Mouse (Mus musculus) c-Kit-negative CD71-positive TER-119-positive erythroid progenitor cells, embryonic 14.5 days (primary cell): ENCODE measurements around the gene Setmar.
"Not testable (repeated sequence)": the region's sequence is repeated elsewhere in the genome, so short reads cannot be mapped to it uniquely, and the experiment has no call there.

Experiments used
- DNase-seq: peaks from one replicate; pipeline ENCODE4 v3.0.0-alpha.2; 2013; ENCODE audit warnings: low read depth, low spot score

Setmar gene

DNA sequence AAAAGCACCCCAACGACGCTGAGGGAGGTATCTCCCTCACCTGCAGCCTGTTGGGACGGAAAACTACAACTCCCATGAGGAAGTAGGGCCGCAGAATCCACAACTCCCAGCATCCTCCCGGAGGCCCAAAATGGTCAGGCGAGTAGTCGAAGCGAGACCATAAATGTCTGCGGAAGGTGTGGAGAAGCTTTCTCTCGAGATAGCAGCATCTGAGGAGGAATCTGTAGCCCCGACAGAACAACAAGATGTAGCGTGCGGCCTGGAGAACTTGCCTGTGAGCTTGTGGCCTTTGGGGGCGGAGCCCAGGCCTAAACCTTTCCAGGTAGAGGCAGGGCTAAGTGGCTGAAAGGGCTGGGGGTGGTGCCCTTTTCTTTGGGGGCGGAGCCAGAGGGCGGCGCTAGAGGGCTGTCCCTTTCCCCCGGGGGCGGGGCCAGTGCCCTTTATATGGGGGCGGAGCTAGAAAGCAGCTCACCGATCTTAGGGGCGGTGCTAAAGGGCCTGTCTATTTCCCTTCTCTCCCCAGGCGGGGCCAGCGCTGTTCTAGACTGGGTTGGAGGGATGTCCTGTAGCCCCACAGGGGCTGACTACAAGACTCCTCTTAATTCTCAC lies at the start of gene Setmar:
TSS of gene Setmar (plus strand) at position 128 of the 609 bp plus-strand sequence.
- DNase-seq, result peak; percentile 78

DNA sequence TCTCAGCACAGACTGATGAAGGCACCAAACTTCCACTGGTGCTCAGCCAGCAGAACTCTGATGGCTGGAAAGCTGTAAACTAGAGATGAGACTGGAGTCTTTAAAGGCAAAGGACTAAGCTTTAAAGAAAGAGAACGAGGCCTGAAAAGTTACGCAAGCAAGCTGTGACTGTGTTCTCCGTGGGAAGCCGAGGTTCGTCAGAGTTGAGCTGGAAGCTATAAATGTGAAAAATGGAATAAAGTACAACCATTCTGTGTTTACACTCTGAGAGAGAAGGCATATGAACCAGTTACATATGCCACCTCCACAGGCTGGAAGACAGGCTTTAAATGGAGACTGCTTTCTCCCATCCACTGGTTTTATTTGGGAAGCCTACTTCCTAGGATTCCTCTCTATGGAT lies 43.2 kb upstream of the Setmar start:
- DNase-seq, result no peak

GRCm38 (mm10) chr6:108055041-108055440 lies 9.8 kb upstream of the Setmar start:
- not testable (repeated sequence) for DNase-seq

DNA sequence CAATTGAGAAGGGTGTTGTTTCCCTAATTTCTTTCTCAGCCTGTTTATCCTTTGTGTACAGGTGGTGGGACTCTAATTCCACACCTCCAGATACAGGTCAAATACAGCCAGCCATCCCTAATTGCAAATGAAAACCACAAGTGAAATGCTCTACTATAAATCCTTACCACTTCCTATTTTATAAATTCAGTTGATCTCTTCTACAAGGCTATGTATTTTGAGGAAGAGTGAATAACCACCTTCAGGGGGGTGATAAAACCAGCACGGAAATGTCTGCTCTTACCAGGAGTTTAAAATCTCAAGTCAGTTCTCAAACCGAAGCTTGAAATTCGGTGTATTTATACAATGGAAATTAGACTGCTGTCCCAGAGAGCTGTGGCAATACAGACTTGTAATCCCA lies 8.9 kb upstream of the Setmar start:
- no peak for DNase-seq

DNA sequence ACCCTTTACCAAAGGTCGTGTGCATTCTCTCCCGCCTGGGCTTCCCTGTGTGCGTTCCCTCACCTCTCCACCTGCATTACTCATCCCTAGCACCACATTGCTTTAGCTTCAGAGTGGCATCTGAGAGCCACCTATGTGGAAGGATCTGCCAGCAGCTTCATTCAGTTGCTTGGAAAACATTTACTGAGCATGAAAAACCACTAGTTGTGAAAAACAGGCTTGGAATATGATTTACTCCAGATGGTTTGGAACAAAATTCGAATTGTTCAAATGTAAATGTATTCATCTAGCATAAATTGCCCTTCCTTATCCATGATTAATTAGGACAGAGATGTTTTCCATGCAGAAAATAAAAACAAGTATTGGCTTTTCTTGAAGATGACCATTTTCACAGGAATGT lies 7.5 kb upstream of the Setmar start:
- DNase-seq, result no peak

- DNase-seq, result no peak
Observed at GRCm38 (mm10) chr6:108058066-108058465, 6.8 kb upstream of the Setmar start.

DNA sequence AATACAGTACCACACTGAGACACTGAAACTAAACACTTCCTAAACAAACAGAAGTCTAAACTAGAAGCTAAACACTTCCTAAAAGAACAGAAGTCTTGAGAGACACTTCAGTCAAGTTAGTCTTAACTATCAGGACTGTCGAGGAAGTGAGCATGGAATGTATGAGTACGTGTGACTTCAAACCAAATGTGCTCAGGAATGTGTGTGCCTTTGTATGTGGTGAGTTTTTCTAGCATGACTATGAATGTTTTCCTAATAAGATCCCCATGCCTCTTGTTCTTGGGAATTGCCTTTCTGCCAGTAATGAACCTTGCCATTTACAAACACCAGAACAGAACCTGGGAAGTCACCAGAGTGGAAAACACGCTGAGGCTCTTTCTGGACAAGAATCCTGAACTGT lies 3.7 kb upstream of the Setmar start:
- DNase-seq, result no peak

DNA sequence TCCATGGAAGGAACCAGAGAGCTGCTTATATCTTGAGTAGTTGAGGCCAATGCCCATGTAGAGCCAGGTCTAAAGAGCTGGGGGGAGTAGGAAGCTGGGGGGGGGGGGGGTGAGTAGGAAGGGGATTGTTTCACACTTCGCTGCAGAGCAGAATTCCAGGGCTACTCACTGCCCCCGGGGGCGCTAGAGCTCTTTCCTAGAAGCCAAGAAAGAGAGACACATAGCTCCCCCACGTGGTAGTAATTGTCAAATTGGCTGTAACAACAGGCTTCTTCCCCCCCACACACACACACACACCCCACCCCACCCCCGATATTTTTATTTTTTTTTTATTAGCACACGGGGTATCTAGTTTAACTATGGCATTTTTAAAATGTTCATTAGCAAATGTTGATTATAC lies 738 bp downstream of the Setmar start:
- DNase-seq, result peak; percentile 15

GRCm38 (mm10) chr6:108070947-108071346 lies 6.1 kb downstream of the Setmar start:
- DNase-seq, result no peak

DNA sequence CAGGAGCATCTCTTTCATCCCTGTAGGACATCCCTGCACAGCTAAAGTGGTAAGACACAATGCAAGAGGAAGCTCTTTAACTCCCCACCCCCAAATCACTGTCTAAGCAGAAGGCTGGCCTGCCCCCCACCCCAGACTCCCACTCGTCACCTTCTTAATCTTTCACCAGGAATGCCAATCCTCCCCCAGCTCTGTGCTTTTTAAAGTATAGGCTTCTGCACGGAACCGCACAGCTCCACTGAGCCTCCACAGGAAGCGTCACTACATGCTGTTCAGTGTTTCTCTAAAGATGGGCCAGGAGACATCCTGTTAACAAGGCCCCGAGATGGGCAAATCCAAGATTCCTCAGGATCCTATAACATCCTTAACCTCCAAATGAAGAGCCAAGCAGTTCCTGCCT lies 8.2 kb downstream of the Setmar start:
- DNase-seq, result no peak

DNA sequence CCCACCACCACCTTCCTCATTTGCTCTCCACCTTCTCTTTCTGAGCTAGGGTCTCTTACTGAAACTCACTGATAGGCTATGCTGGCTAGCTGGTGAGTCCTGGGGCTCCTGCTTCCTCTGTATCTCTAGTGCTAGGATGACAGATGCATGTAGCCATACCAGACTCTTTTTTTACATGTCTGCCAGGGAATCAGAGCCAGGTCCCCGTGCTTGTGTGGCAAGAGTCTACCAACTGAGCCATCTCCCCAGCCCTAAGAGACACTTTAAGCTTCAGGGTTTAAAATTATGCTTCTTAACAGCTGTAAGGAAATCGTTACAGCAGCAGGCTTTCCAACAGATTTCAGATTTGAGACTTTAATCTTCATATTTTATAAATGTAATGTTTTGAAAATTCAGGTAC lies 9.1 kb downstream of the Setmar start:
- no peak for DNase-seq

DNA sequence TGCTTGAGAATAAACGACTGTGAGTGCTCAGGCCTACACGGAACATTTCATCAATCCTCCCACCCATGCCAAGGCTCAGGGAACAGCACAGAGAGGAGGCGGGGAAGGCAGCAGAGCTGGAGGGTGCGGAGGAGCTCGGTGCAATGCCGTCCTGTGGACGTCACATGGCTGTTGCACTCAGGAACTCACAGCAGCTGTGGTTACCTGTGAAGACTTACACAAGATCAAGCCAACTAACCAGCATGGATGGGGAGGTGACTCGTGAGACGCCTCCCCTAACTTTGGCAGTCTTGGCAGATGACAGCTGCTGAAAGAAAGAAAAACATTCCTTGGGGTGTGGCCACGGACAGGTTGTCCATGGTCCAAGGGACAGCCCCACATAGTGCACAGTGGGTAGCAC lies 9.8 kb downstream of the Setmar start:
- DNase-seq, result no peak

- DNase-seq, result no peak
Observed at GRCm38 (mm10) chr6:108075857-108076256, 11.0 kb downstream of the Setmar start.

DNA sequence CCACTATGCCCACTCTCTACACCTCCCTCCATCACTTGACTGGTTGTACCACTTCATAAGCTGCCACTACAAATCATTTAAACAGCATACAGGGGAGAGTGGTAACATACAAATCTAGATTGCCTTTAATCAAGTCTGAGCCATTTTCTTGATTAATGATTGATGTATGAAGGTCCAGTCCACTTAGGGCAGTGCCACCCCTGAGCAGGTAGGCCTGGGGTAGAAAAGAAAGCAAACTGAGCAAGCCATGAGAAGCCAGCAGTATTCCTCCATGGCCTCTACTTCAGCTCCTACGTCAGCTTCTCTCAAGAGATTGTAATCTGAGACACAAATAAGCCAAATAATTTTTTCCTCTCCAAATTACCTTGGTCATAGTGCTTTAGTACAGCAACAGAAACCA lies 26.5 kb downstream of the Setmar start:
- no peak for DNase-seq

GRCm38 (mm10) chr6:108092646-108093045 lies 27.8 kb downstream of the Setmar start:
- no peak for DNase-seq

GRCm38 (mm10) chr6:108093449-108093848 lies 28.6 kb downstream of the Setmar start:
- no peak for DNase-seq

DNA sequence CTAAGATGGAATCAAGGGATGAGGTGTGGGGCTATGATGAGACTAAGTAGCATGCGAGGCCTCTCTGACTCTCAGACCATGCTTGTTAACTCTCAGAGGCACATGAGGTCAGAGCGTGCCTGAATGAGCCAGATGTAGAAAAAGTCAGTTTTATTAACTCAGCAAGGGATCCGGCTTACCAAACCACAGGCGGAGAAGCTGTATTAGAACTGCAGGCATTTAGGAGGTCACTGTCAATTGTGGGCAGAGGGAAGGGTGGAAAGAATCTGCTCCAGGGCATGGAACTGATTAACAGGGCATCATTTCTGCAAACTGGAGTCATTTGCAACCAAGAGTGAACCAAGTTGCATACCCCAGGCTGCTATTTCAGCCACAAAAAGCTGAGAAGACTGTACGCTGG lies 30.6 kb downstream of the Setmar start:
- no peak for DNase-seq

DNA sequence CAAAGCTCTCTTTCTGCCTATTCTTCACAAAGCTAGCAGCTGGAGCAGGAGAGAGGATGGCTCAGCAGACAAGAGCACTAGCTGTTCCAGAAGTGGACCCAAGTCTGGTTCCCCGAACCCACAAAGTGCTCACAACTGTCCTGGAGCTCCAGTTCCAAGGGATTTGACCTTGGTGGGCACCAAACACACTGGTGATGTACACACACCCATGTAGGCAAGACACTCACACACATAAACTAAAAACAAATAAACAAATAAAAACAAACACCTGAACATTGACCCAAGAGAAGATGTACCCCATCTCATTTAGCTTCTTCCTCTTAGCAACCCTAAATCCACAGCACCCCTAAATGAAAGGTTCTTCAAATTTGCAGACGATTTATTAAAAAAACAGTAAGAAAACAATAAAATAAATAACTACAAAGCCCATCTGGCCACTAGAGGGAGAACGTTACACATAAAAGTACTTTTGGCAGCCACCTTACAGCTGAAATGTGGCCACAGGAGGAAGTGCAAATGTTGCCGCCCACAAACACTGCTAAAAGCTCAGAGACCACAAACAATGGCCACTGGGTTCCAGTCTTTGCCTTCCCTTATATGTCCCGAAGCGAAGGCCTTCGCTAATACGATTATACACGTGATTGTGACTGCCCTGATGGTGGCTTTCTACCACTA lies 33.5 kb downstream of the Setmar start:
- DNase-seq, result no peak

DNA sequence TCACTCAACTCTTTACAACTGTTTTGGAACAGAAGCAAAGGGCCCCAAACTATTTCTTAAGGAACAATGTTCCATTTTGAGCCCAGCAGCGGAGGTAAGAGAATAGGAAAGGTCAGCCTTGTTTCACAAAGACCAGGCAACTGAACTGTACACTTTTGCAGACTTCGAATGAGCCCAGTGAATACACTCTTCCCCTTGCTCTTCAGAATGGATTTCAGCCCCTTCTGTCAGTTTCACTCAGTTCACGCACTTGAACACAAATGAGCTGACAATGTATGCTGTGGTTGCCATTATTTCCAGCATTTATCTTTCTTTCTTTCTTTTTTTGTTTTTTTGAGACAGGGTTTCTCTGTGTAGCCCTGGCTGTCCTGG lies 34.0 kb downstream of the Setmar start:
- DNase-seq, result no peak

DNA sequence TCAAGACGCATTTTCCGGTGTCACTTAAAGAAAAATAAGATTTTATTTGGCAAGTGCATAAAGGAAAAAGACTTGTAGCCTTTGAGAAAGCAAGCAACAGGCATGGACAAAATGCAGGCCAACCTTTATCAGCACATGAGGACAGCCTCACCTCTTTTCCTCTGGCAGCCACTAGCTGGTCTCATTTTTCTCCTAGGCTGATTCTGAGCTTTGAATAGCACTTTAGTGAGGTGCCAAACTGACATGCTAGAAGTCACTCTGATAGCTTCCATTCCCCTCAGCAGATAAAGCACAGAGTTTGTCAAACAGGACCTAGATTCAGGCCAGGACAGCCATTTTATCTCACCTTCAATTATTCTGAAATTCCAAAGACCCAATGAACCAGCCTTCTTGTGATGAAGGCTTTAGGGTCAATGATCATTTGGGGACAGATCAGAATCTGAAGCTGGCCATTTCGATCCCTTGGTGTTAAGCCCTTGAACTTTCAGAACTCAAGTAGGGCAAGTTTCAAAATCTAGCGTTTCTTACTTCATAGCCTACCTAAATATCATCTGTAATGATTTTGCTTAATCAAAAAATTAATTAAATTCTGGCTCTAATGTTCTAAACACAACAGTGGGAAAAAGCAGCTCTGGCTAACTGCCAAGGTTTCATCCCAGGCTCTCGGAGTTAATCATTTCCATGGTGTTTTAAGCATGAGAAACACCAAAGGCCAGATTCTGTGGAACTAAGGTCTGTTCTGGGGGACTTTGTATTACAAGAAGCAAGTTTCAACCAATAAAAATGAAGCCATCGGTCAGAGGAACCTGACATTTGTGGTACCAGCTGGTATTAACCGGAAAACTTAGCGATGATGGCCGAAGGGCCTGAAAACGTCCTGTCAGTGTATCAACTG lies 37.3 kb downstream of the Setmar start:
- no peak for DNase-seq

- no peak for DNase-seq
Observed at GRCm38 (mm10) chr6:108107376-108107775, 42.5 kb downstream of the Setmar start.

DNA sequence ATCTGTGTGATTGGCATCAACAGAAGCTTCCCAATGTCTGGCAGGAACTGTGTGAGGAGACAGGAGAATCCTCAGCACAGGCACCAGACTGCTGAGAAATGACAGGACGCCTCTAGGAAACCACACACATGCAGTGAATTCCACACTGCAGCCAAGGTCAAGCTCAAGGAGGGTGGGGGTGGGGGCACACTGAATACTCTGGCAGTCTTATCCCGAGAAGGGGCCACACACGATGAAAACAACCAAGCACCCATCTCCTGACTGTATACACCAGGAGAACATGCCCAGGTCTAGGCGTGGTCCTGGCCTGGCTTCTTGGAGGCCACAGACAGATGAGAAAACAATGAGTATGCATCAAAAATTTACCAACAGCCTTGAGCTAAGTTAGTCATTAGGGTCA lies 45.5 kb downstream of the Setmar start:
- no peak for DNase-seq

- DNase-seq, result no peak
Observed at GRCm38 (mm10) chr6:108111693-108112092, 46.8 kb downstream of the Setmar start.
